Mouse (Mus musculus): ENCODE data around the gene Map2k6. TPM values are rescaled to one million over a fixed set of nuclear protein-coding genes. Genes with fewer than 3 reads are reported as not detected.

The Map2k6 gene
- total RNA-seq, 2 experiments from 2014 or later, result 38.0 to 50.1 TPM

GRCm38 (mm10) chr11:110411596-110411995 lies 12.7 kb downstream of the Map2k6 start:
- no peak overlapping the region for H3K4me3 ChIP-seq
- H3K27ac ChIP-seq, result no peak overlapping the region
- intact Hi-C loops (cut with DNase I), result no loop called here
- TF ChIP-seq CTCF (IDR thresholded peaks at IDR 0.05), result no peak
- DNase-seq, result no peak

GRCm38 (mm10) chr11:110414263-110414662 lies 15.3 kb downstream of the Map2k6 start:
- no peak overlapping the region for H3K27ac ChIP-seq
- no peak for DNase-seq
- no peak overlapping the region for H3K4me3 ChIP-seq
- intact Hi-C loops (cut with DNase I), result no loop called here
- no peak for TF ChIP-seq CTCF (IDR thresholded peaks at IDR 0.05)

GRCm38 (mm10) chr11:110416691-110417090 lies 17.8 kb downstream of the Map2k6 start:
- TF ChIP-seq CTCF (IDR thresholded peaks at IDR 0.05), result no peak
- H3K4me3 ChIP-seq, result no peak overlapping the region
- DNase-seq, result no peak
- intact Hi-C loops (cut with DNase I), result no loop called here
- H3K27ac ChIP-seq, result no peak overlapping the region

GRCm38 (mm10) chr11:110420463-110420862 lies 21.5 kb downstream of the Map2k6 start:
- Histone ChIP-seq H3K4me3 (peak overlapping the region; percentile 44), H3K27ac (peak overlapping the region; percentile 73)
- DNase-seq, result peak; percentile 52
- no peak for TF ChIP-seq CTCF (IDR thresholded peaks at IDR 0.05)
- intact Hi-C loops (cut with DNase I), result no loop called here

- TF ChIP-seq CTCF (IDR thresholded peaks at IDR 0.05), result no peak
- Histone ChIP-seq H3K27ac (peak overlapping the region; percentile 55; the same call in 1 of the 2 replicates), H3K4me3 (peak overlapping the region; percentile 19; the same call in 1 of the 2 replicates)
- intact Hi-C loops (cut with DNase I), result no loop called here
- no peak for DNase-seq
Observed at GRCm38 (mm10) chr11:110426572-110427145, 27.7 kb downstream of the Map2k6 start.

- Histone ChIP-seq H3K27ac (peak overlapping the region; percentile 55; the same call in 1 of the 2 replicates), H3K4me3 (peak overlapping the region; percentile 19)
- no peak for TF ChIP-seq CTCF (IDR thresholded peaks at IDR 0.05)
- no peak for DNase-seq
- intact Hi-C loops (cut with DNase I), result no loop called here
Observed at GRCm38 (mm10) chr11:110427159-110427561, 28.2 kb downstream of the Map2k6 start.

GRCm38 (mm10) chr11:110428999-110429398 lies 30.1 kb downstream of the Map2k6 start:
- TF ChIP-seq CTCF (IDR thresholded peaks at IDR 0.05), result no peak
- intact Hi-C loops (cut with DNase I), result no loop called here
- no peak overlapping the region for H3K4me3 ChIP-seq
- peak overlapping the region; percentile 95 for H3K27ac ChIP-seq
- DNase-seq, result no peak

GRCm38 (mm10) chr11:110429837-110430418 lies 31.0 kb downstream of the Map2k6 start:
- peak; percentile 59 for DNase-seq
- H3K4me3 ChIP-seq, result peak overlapping the region; percentile 45
- intact Hi-C loops (cut with DNase I), result loop anchor here (2.0 kb wide), 1 partner anchor 19 kb away; no protein-coding TSS in a partner anchor
- no peak for TF ChIP-seq CTCF (IDR thresholded peaks at IDR 0.05)
- peak overlapping the region; percentile 95 for H3K27ac ChIP-seq

DNA sequence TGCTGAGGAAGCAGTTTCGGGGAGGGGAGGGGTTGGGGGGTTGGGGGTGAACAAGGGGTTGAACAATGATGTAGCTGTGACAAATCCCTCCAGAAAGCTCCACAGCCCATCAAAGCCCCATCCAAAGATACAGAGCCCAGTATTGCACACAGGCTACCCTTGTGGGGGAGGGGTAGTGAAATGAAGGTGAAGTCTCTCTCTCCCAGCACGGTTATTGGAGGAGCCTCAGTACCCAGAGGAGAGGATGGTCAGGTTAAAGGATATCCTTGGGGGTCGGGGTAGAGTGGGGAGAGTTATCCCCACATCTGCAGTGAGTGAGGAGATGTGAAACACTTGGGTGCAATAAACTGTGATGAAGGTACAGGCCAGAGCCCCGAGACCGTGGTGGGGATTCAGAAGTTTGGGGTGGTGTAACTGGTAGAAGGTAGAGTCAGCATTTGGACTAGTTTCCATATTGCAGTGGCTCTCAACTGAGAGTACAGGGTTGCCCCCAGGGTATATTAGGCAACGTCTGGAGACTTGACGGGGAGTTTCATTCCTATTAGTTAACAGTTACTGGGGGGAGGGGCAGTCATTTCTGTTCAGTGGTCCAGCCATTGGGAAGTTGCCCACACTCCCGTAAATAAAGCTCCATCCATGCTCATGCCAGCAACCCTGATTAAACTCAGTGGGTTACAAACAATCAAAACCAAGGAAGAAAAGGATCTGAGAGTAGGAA lies 37.1 kb downstream of the Map2k6 start:
- TF ChIP-seq CTCF (IDR thresholded peaks at IDR 0.05), result no peak
- no peak for DNase-seq
- Histone ChIP-seq H3K27ac (no peak overlapping the region), H3K4me3 (no peak overlapping the region)
- intact Hi-C loops (cut with DNase I), result no loop called here

- no peak for DNase-seq
- no peak overlapping the region; the same call in 1 of the 2 replicates for H3K27ac ChIP-seq
- intact Hi-C loops (cut with DNase I), result no loop called here
- no peak for TF ChIP-seq CTCF (IDR thresholded peaks at IDR 0.05)
- no peak overlapping the region for H3K4me3 ChIP-seq
Observed at GRCm38 (mm10) chr11:110436998-110437397, 38.1 kb downstream of the Map2k6 start.

- no peak for TF ChIP-seq CTCF (IDR thresholded peaks at IDR 0.05)
- intact Hi-C loops (cut with DNase I), result no loop called here
- no peak for DNase-seq
- Histone ChIP-seq H3K4me3 (no peak overlapping the region), H3K27ac (no peak overlapping the region)
Observed at GRCm38 (mm10) chr11:110438135-110438534, 39.2 kb downstream of the Map2k6 start.

DNA sequence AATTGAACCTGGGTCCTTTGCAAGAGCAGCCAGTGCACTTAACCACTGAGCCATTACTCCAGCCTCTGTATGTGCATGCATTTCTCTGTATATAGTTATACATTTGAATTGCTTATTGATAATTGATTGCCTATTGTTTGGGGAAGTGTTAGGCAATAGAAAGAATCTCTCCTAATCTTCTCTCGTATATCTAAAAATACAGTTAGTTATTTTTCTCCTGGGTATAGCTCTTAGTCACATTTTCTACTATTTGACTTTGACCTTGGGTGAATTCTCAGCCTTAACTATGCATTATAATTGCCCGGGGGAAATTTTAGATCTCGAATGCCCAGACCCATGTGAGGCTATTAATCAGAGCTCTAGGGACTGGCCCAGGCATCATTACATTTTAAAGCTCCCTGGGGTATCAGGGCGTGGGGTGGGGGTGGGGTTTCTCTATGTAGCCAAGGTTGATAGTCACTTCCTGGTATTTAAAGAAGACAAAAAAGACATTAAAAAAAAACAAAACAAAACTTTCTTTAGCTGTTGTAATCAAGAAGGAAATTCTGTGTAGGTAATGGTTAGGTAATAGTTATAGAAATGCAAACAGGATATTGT lies 39.9 kb downstream of the Map2k6 start:
- H3K27ac ChIP-seq, result peak overlapping the region; percentile 40; the same call in 1 of the 2 replicates
- TF ChIP-seq CTCF (IDR thresholded peaks at IDR 0.05), result no peak
- DNase-seq, result no peak
- intact Hi-C loops (cut with DNase I), result no loop called here
- H3K4me3 ChIP-seq, result no peak overlapping the region

DNA sequence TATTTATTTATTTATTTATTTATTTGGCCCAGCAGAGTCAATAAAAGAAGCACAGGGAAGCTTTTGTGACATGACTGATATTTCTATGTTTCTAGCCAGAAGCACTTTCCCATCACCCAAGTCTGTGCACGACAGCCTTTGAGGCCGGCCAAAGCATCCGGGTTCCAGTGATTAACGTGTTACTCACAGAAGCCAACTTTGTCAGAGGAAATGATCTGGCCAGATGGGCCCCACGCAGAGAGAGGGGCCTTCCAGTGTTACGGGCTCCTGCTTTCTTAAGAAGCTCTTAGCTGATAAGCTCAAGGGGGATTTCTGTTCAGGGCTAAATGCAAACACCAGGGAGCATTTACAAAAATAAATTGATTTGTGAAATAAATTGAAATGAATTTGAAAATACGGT lies 40.4 kb downstream of the Map2k6 start:
- Histone ChIP-seq H3K27ac (peak overlapping the region; percentile 40; the same call in 1 of the 2 replicates), H3K4me3 (no peak overlapping the region)
- no peak for TF ChIP-seq CTCF (IDR thresholded peaks at IDR 0.05)
- intact Hi-C loops (cut with DNase I), result no loop called here
- DNase-seq, result no peak
